Mouse (Mus musculus): ENCODE data around the gene Apol8.

DNA sequence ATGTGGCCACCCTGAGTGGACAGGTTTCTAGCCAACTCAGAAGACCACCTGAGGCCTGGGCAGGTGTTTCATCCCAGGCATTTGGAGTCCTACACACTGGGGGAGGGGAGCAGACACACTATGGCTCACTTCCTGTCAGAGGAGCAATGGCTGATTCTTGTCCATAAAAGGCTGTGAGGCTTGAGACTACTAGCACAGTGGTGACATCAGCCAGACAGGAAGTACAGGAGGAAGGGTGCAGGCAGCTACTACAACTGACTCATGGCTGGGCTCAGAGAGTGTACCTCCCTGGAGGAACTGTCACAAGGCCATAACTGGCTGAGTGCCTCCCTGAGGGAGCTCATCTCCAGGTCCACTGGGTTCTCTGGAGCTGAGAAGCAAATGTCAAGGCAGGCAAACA is 43.7 kb upstream of the Apol8 start:
- TF ChIP-seq CTCF (conservative IDR thresholded peaks at IDR 0.05; ENCODE audit: low read length) (no peak), POU5F1 (IDR thresholded peaks at IDR 0.05; ENCODE audit: borderline replicate concordance, low read length) (no peak)
